Comparison of ENCODE assay signal across 28 mouse cellular contexts in the genomic region with DNA sequence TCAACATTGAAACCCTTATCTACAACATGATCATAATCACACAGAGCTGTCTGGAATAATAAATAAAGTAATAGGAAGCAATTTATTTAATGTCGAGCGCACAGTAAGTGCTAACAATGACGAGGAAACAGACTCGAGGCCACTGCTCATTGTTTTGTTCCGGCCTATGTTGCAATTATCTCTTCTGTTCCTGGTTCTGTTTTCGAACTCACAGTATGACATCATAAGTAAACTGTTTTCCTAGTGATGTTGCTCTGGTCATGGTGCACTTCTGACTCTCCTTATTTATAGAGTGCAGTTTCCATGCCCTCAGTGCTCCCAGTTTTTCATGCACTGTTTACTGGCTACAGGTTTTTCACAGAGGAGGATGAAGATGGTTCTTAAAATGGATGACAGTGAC.
DNase-seq lines count a peak whose midpoint lies in the region; ATAC-seq and TF ChIP-seq lines count a peak whose summit lies in the region.
"Had no signal": no experiment of that assay in that cellular context is flagged by ENCODE, and none has a peak within 500 bp of the region (broad histone marks: within the 10 kb centered on the region; RNA-seq: fewer than 3 reads in every experiment).

No protein-coding gene starts in this region.

- intact Hi-C loops in left cerebral cortex, postnatal 10 days (cut with DNase I) = loop anchor here (10.0 kb wide), 1 partner anchor 618 kb away; no protein-coding TSS in a partner anchor

- no peak overlapping the region for H3K4me2 ChIP-seq in liver, embryonic 11.5 days
- H3K4me2 ChIP-seq in stomach, postnatal 0 days (replicated peaks; ENCODE audit: low read depth) = no peak overlapping the region
- H3K4me2 ChIP-seq in forebrain, embryonic 11.5 days (ENCODE audit: low read depth, low read length, severe bottlenecking) = no peak overlapping the region
- H3K4me2 ChIP-seq: embryonic facial prominence, embryonic 13.5 days; forebrain, embryonic 13.5 days; heart, embryonic 12.5 days; heart, embryonic 15.5 days; hindbrain, embryonic 15.5 days had no signal

- no peak for TF ChIP-seq EP300 in stomach, postnatal 0 days (optimal IDR thresholded peaks at IDR 0.05)

- DNase-seq in liver, adult 2 months (ENCODE audit: extremely low read depth, low read depth, low spot score) = peak; percentile 10
- no peak for DNase-seq in liver, embryonic 11.5 days (ENCODE audit: low spot score)
- DNase-seq in 416B (ENCODE audit: low read depth) = peak; percentile 10
- no peak for DNase-seq in stomach, postnatal 0 days (ENCODE audit: low spot score)
- DNase-seq in forebrain, embryonic 11.5 days (ENCODE audit: low spot score) = no peak
- DNase-seq in left cerebral cortex, postnatal 10 days (ENCODE audit: extremely low spot score in 1 of 2, low spot score in 2 of 2) = no peak
- DNase-seq: adrenal gland, adult 2 months; adrenal gland, postnatal 14 days; cerebellum, adult 11-12 months; cerebellum, adult 8-10 months; cerebellum, postnatal 10 days; cerebellum, postnatal 36 days; embryo, embryonic 11 days; gastrocnemius, postnatal 10 days; gastrocnemius, postnatal 36 days; heart, adult 18-20 months; heart, postnatal 10 days; heart, postnatal 4 days had no signal

- H3K36me3 ChIP-seq in liver, adult 2 months (ENCODE audit: control insufficient read depth, insufficient read depth, low read length) = no peaks in the 10 kb centered on the region
- no peaks in the 10 kb centered on the region for H3K36me3 ChIP-seq in liver, embryonic 11.5 days (ENCODE audit: control insufficient read depth, insufficient read depth, low read length)
- H3K36me3 ChIP-seq in stomach, postnatal 0 days (ENCODE audit: control insufficient read depth, insufficient read depth, low read length) = no peaks in the 10 kb centered on the region
- H3K36me3 ChIP-seq in forebrain, embryonic 11.5 days (ENCODE audit: control insufficient read depth, insufficient read depth, low read length) = no peaks in the 10 kb centered on the region
- H3K36me3 ChIP-seq: embryonic facial prominence, embryonic 10.5 days; embryonic facial prominence, embryonic 13.5 days; heart, embryonic 12.5 days; heart, embryonic 15.5 days; hindbrain, embryonic 15.5 days had no signal

- H3K79me2 ChIP-seq in liver, adult 2 months (ENCODE audit: control insufficient read depth, insufficient read depth, low read length) = no peaks in the 10 kb centered on the region

- 57% methylated on average over 6 of the region's 6 CpGs for WGBS in liver, adult 2 months
- WGBS in liver, embryonic 11.5 days = 72% methylated on average over 6 of the region's 6 CpGs
- 38% methylated on average over 6 of the region's 6 CpGs for WGBS in stomach, postnatal 0 days
- 78% methylated on average over 6 of the region's 6 CpGs for WGBS in forebrain, embryonic 11.5 days

- no peak for TF ChIP-seq POLR2A in liver, adult 2 months (IDR thresholded peaks at IDR 0.05; ENCODE audit: extremely low read depth, insufficient read depth, low read length)

- no peak overlapping the region for H3K27ac ChIP-seq in liver, adult 2 months (replicated peaks; ENCODE audit: insufficient read depth, low read depth, low read length)
- no peak overlapping the region for H3K27ac ChIP-seq in liver, embryonic 11.5 days (ENCODE audit: low read depth, low read length)
- no peak overlapping the region for H3K27ac ChIP-seq in stomach, postnatal 0 days (replicated peaks)
- H3K27ac ChIP-seq in forebrain, embryonic 11.5 days (ENCODE audit: low read depth, low read length) = no peak overlapping the region
- H3K27ac ChIP-seq: embryonic facial prominence, embryonic 10.5 days; embryonic facial prominence, embryonic 13.5 days; forebrain, embryonic 13.5 days; heart, embryonic 15.5 days; hindbrain, embryonic 15.5 days had no signal

- ATAC-seq in liver, embryonic 11.5 days (replicated peaks; ENCODE audit: low FRiP score) = no peak
- ATAC-seq in granulocyte monocyte progenitor cell, adult 5-6 weeks (replicated peaks; ENCODE audit: poor library complexity, severe bottlenecking) = peak; percentile 69
- peak; percentile 47; the same call in 1 of the 2 replicates for ATAC-seq in stomach, postnatal 0 days (ENCODE audit: low FRiP score, low TSS enrichment)
- ATAC-seq in forebrain, embryonic 11.5 days (replicated peaks; ENCODE audit: low FRiP score) = no peak
- ATAC-seq: CD4-positive, CD25-positive, alpha-beta regulatory T cell, adult 4 months; forebrain, embryonic 13.5 days; forebrain, embryonic 16.5 days had no signal

- no peaks in the 10 kb centered on the region for H3K27me3 ChIP-seq in liver, adult 2 months (ENCODE audit: control insufficient read depth, insufficient read depth, low read length)
- H3K27me3 ChIP-seq in liver, embryonic 11.5 days (replicated peaks; ENCODE audit: control insufficient read depth, insufficient read depth, low read length) = no peaks in the 10 kb centered on the region
- no peaks in the 10 kb centered on the region for H3K27me3 ChIP-seq in stomach, postnatal 0 days (ENCODE audit: control insufficient read depth, insufficient read depth, low read length)
- no peaks in the 10 kb centered on the region for H3K27me3 ChIP-seq in forebrain, embryonic 11.5 days (ENCODE audit: control insufficient read depth, insufficient read depth, low read length)
- H3K27me3 ChIP-seq: embryonic facial prominence, embryonic 13.5 days; forebrain, embryonic 13.5 days; heart, embryonic 12.5 days; heart, embryonic 15.5 days; hindbrain, embryonic 15.5 days had no signal

- H3K9me3 ChIP-seq in liver, embryonic 11.5 days (ENCODE audit: control insufficient read depth, low read length) = no peaks in the 10 kb centered on the region
- no peaks in the 10 kb centered on the region for H3K9me3 ChIP-seq in stomach, postnatal 0 days (ENCODE audit: control insufficient read depth, low read length)
- no peaks in the 10 kb centered on the region for H3K9me3 ChIP-seq in forebrain, embryonic 11.5 days (ENCODE audit: control insufficient read depth, low read length)
- H3K9me3 ChIP-seq: embryonic facial prominence, embryonic 10.5 days; embryonic facial prominence, embryonic 13.5 days; forebrain, embryonic 13.5 days; heart, embryonic 12.5 days; heart, embryonic 15.5 days; hindbrain, embryonic 15.5 days had no signal

- no peak overlapping the region for H3K9ac ChIP-seq in liver, adult 2 months (ENCODE audit: low read depth, low read length)
- no peak overlapping the region for H3K9ac ChIP-seq in liver, embryonic 11.5 days (ENCODE audit: low read depth, low read length)
- H3K9ac ChIP-seq in stomach, postnatal 0 days (ENCODE audit: low read length) = no peak overlapping the region
- H3K9ac ChIP-seq in forebrain, embryonic 11.5 days (ENCODE audit: low read length) = no peak overlapping the region
- H3K9ac ChIP-seq: embryonic facial prominence, embryonic 13.5 days; forebrain, embryonic 13.5 days; heart, embryonic 12.5 days; heart, embryonic 15.5 days; hindbrain, embryonic 15.5 days had no signal

- TF ChIP-seq CTCF in liver, adult 2 months (IDR thresholded peaks at IDR 0.05; ENCODE audit: low read depth, low read length) = no peak
- no peak for TF ChIP-seq CTCF in stomach, postnatal 0 days (IDR thresholded peaks at IDR 0.05; ENCODE audit: low read depth)

- H3K4me3 ChIP-seq in liver, adult 2 months (ENCODE audit: insufficient read depth, low read depth, low read length) = no peak overlapping the region
- no peak overlapping the region for H3K4me3 ChIP-seq in liver, embryonic 11.5 days (ENCODE audit: low read depth, low read length)
- H3K4me3 ChIP-seq in stomach, postnatal 0 days (ENCODE audit: low read depth, low read length) = no peak overlapping the region
- no peak overlapping the region for H3K4me3 ChIP-seq in forebrain, embryonic 11.5 days (ENCODE audit: low read depth, low read length)
- H3K4me3 ChIP-seq: embryonic facial prominence, embryonic 10.5 days; embryonic facial prominence, embryonic 13.5 days; erythroblast, embryonic 14.5 days; forebrain, embryonic 13.5 days; heart, embryonic 12.5 days; heart, embryonic 15.5 days; hindbrain, embryonic 15.5 days had no signal

- H3K4me1 ChIP-seq in liver, adult 2 months (ENCODE audit: control insufficient read depth, insufficient read depth, low read length) = no peaks in the 10 kb centered on the region
- no peaks in the 10 kb centered on the region for H3K4me1 ChIP-seq in liver, embryonic 11.5 days (replicated peaks; ENCODE audit: control insufficient read depth, insufficient read depth, low read length)
- H3K4me1 ChIP-seq in stomach, postnatal 0 days (replicated peaks; ENCODE audit: control insufficient read depth, insufficient read depth) = no peaks in the 10 kb centered on the region
- no peaks in the 10 kb centered on the region for H3K4me1 ChIP-seq in forebrain, embryonic 11.5 days (replicated peaks; ENCODE audit: control insufficient read depth, insufficient read depth, low read length)
- H3K4me1 ChIP-seq: embryonic facial prominence, embryonic 10.5 days; embryonic facial prominence, embryonic 13.5 days; forebrain, embryonic 13.5 days; heart, embryonic 12.5 days; heart, embryonic 15.5 days; hindbrain, embryonic 15.5 days had no signal

Comparison
In these comparisons a context has a peak if more than half of its experiments do, and no peak if none do; other contexts are left out.
1. DNase-seq: peak in liver, adult 2 months (single experiment) and 416B (single experiment); none in liver, embryonic 11.5 days (single experiment), stomach, postnatal 0 days (single experiment), forebrain, embryonic 11.5 days (single experiment) and left cerebral cortex, postnatal 10 days (0 of 2).
2. ATAC-seq: peak in granulocyte monocyte progenitor cell, adult 5-6 weeks (single experiment) and stomach, postnatal 0 days (single experiment); none in liver, embryonic 11.5 days (single experiment) and forebrain, embryonic 11.5 days (single experiment).